Mouse (Mus musculus): Measurements from ENCODE around the gene Slc1a4. TPM values are rescaled to one million over a fixed set of nuclear protein-coding genes. Genes with fewer than 3 reads are reported as not detected.

Slc1a4 gene
- total RNA-seq, 2 experiments from 2014 or later = 0.36 to 1.2 TPM

GRCm38 (mm10) chr11:20262628-20263380 lies 69.7 kb downstream of the Slc1a4 start:
- peak; percentile 69 for ATAC-seq (replicated peaks; ENCODE audit: poor library complexity, severe bottlenecking)

- ATAC-seq (replicated peaks; ENCODE audit: poor library complexity, severe bottlenecking) = no peak
Observed at GRCm38 (mm10) chr11:20254791-20255190, 77.7 kb downstream of the Slc1a4 start.

- no peak for ATAC-seq (replicated peaks; ENCODE audit: poor library complexity, severe bottlenecking)
Observed at GRCm38 (mm10) chr11:20253088-20253487, 79.4 kb downstream of the Slc1a4 start.

Other genes starting within 250 kb of the Slc1a4 start
- gene Actr2, start 219.8 kb downstream of the Slc1a4 start, total RNA-seq (2014; fragmentation: Nextera tagmentation) = 189 and 205 TPM in 2 replicates
- 254 and 304 TPM in 2 replicates for gene Actr2, start 219.8 kb downstream of the Slc1a4 start, total RNA-seq (2017)
- 104 and 142 TPM in 2 replicates for gene Rab1a, start 131.3 kb downstream of the Slc1a4 start, total RNA-seq (2014; fragmentation: Nextera tagmentation)
- gene Rab1a, start 131.3 kb downstream of the Slc1a4 start, total RNA-seq (2017) = 96.9 and 106 TPM in 2 replicates
- gene Cep68, start 83.3 kb downstream of the Slc1a4 start, total RNA-seq (2014; fragmentation: Nextera tagmentation) = 40.0 and 41.2 TPM in 2 replicates
- gene Cep68, start 83.3 kb downstream of the Slc1a4 start, total RNA-seq (2017) = 23.3 and 23.7 TPM in 2 replicates
- gene Sertad2, start 210.5 kb upstream of the Slc1a4 start, total RNA-seq (2014; fragmentation: Nextera tagmentation) = 5.7 and 7.5 TPM in 2 replicates
- 7.3 and 9.3 TPM in 2 replicates for gene Sertad2, start 210.5 kb upstream of the Slc1a4 start, total RNA-seq (2017)